Mouse (Mus musculus) forebrain, postnatal 0 days (tissue): Measurements from ENCODE around the gene Crisp4. TPM values are rescaled to one million over a fixed set of nuclear protein-coding genes. Genes with fewer than 3 reads are reported as not detected.
A peak's percentile ranks its signal among the peaks of the same experiment; 100 is the strongest.

Source experiments
- ATAC-seq: fragments of 200-750 bp; cut with Nextera tagmentation; 2 replicates; pipeline ENCODE4 v1.8.0; 2017; ENCODE audit warnings: mild to moderate bottlenecking, moderate library complexity
- DNase-seq: peaks from one replicate; pipeline ENCODE4 v3.0.0-alpha.2; 2015
- H3K27ac ChIP-seq: fragments of 300-500 bp; sonication (generic); 2 replicates; pipeline ENCODE4 v1.5.1; 2014; ENCODE audit warnings: low read depth, mild to moderate bottlenecking, antibody characterized with exemption, low read length, moderate library complexity, mixed read lengths
- H3K27me3 ChIP-seq: fragments of 300-500 bp; sonication (generic); 2 replicates; pipeline ENCODE4 v1.6.1; 2014; ENCODE audit warnings: mild to moderate bottlenecking, low read length, mixed read lengths; ENCODE audit not compliant: insufficient read depth
- H3K36me3 ChIP-seq: fragments of 300-500 bp; sonication (generic); 2 replicates; pipeline ENCODE4 v1.6.1; 2014; ENCODE audit warnings: mild to moderate bottlenecking, moderate library complexity; ENCODE audit not compliant: insufficient read depth
- H3K4me1 ChIP-seq: fragments of 300-500 bp; sonication (generic); 2 replicates; pipeline ENCODE4 v1.6.1; 2014; ENCODE audit warnings: antibody characterized with exemption; ENCODE audit not compliant: insufficient read depth
- H3K4me2 ChIP-seq: fragments of 300-500 bp; sonication (generic); 2 replicates; pipeline ENCODE4 v1.6.1; 2014; ENCODE audit warnings: low read depth, mild to moderate bottlenecking, moderate library complexity
- H3K4me3 ChIP-seq: fragments of 300-500 bp; sonication (generic); 2 replicates; pipeline ENCODE4 v1.5.1; 2014; ENCODE audit warnings: low read depth, low read length, mixed read lengths
- H3K9ac ChIP-seq: fragments of 300-500 bp; sonication (generic); 2 replicates; pipeline ENCODE4 v1.6.1; 2014; ENCODE audit warnings: mild to moderate bottlenecking
- H3K9me3 ChIP-seq: fragments of 300-500 bp; sonication (generic); 2 replicates; pipeline ENCODE4 v1.6.1; 2016; ENCODE audit warnings: low read length
- CTCF ChIP-seq: sonication (generic); IDR thresholded peaks from 2 replicates; pipeline ENCODE4 v1.5.1; 2016; ENCODE audit warnings: antibody characterized with exemption, control low read depth, low read depth
- WGBS: fragments of 180-500 bp; shearing (Covaris S2); extraction: QIAGEN DNeasy Blood & Tissue Kit; methylation state at CpG from one replicate; pipeline ENCODE4 v1.1.7; 2014; 5-methylcytosine and 5-hydroxymethylcytosine counted together
- polyA plus RNA-seq: library from polyadenylated mRNA; unstranded; fragments of >200 nt; fragmentation: Nextera tagmentation; extraction: Ambion mirVana; gene quantifications from 2 replicates; pipeline ENCODE4 v1.2.1, GENCODE M21; 2015
- total RNA-seq: library from RNA; depleted of rRNA; stranded (reverse); fragments of >200 nt; gene quantifications from 2 replicates; pipeline ENCODE4 v1.2.3, GENCODE M21; 2014; rRNA removed

Gene Crisp4
- total RNA-seq (not detected in 2 replicates), polyA plus RNA-seq (not detected in 2 replicates)

GRCm38 (mm10) chr1:18145802-18146201 lies at the start of gene Crisp4:
Crisp4 (minus strand) TSS chr1:18145902.
- Histone ChIP-seq H3K27ac (no peak within 1 kb of the TSS), H3K36me3 (no peaks in the 10 kb centered on the region), H3K9me3 (no peaks in the 10 kb centered on the region), H3K4me2 (no peak within 1 kb of the TSS), H3K27me3 (no peaks in the 10 kb centered on the region), H3K9ac (no peak within 1 kb of the TSS), H3K4me1 (no peaks in the 10 kb centered on the region), H3K4me3 (no peak within 1 kb of the TSS)
- no peak for TF ChIP-seq CTCF
- 52% methylated on average over 3 of the region's 3 CpGs for WGBS
- no peak for DNase-seq
- no peak for ATAC-seq

- no peak overlapping the region for H3K9ac ChIP-seq
- H3K4me1 ChIP-seq = no peaks in the 10 kb centered on the region
- no peaks in the 10 kb centered on the region for H3K27me3 ChIP-seq
- no peaks in the 10 kb centered on the region for H3K9me3 ChIP-seq
- no peak for TF ChIP-seq CTCF
- no peak overlapping the region for H3K27ac ChIP-seq
- no peak overlapping the region for H3K4me3 ChIP-seq
- ATAC-seq (peak; percentile 76), DNase-seq (peak; percentile 54)
- no peaks in the 10 kb centered on the region for H3K36me3 ChIP-seq
- WGBS = 8% methylated on average over 4 of the region's 4 CpGs
- H3K4me2 ChIP-seq = no peak overlapping the region
Measured at GRCm38 (mm10) chr1:18191719-18192118, 46.0 kb upstream of the Crisp4 start.

- Histone ChIP-seq H3K36me3 (no peaks in the 10 kb centered on the region), H3K4me3 (no peak overlapping the region), H3K9ac (no peak overlapping the region), H3K4me2 (no peak overlapping the region), H3K27ac (no peak overlapping the region), H3K27me3 (no peaks in the 10 kb centered on the region), H3K9me3 (no peaks in the 10 kb centered on the region), H3K4me1 (no peaks in the 10 kb centered on the region)
- TF ChIP-seq CTCF = no peak
- 3% methylated on average over 1 of the region's 1 CpGs for WGBS
- ATAC-seq = peak; percentile 71
- DNase-seq = peak; percentile 11
Measured at GRCm38 (mm10) chr1:18190714-18191712, 45.3 kb upstream of the Crisp4 start.

GRCm38 (mm10) chr1:18181167-18181566 lies 35.5 kb upstream of the Crisp4 start:
- no peaks in the 10 kb centered on the region for H3K27me3 ChIP-seq
- no peaks in the 10 kb centered on the region for H3K9me3 ChIP-seq
- DNase-seq (peak; percentile 84), ATAC-seq (peak; percentile 99)
- 40% methylated on average over 3 of the region's 3 CpGs for WGBS
- H3K9ac ChIP-seq = no peak overlapping the region
- H3K4me2 ChIP-seq = no peak overlapping the region
- H3K36me3 ChIP-seq = no peaks in the 10 kb centered on the region
- no peak overlapping the region for H3K4me3 ChIP-seq
- TF ChIP-seq CTCF = no peak
- H3K27ac ChIP-seq = no peak overlapping the region
- H3K4me1 ChIP-seq = no peaks in the 10 kb centered on the region

GRCm38 (mm10) chr1:18170573-18170972 lies 24.9 kb upstream of the Crisp4 start:
- Histone ChIP-seq H3K36me3 (no peaks in the 10 kb centered on the region), H3K27me3 (no peaks in the 10 kb centered on the region), H3K4me3 (no peak overlapping the region), H3K9ac (no peak overlapping the region), H3K9me3 (no peaks in the 10 kb centered on the region), H3K4me2 (no peak overlapping the region), H3K4me1 (no peaks in the 10 kb centered on the region), H3K27ac (no peak overlapping the region)
- no peak for ATAC-seq
- WGBS = 58% methylated on average over 4 of the region's 4 CpGs
- no peak for TF ChIP-seq CTCF
- DNase-seq = no peak

GRCm38 (mm10) chr1:18168261-18168660 lies 22.6 kb upstream of the Crisp4 start:
- H3K4me3 ChIP-seq = no peak overlapping the region
- no peak overlapping the region for H3K27ac ChIP-seq
- H3K4me2 ChIP-seq = no peak overlapping the region
- peak; percentile 45 for DNase-seq
- no peaks in the 10 kb centered on the region for H3K27me3 ChIP-seq
- peak; percentile 74 for ATAC-seq
- no peak for TF ChIP-seq CTCF
- WGBS = 43% methylated on average over 1 of the region's 1 CpGs
- H3K9me3 ChIP-seq = no peaks in the 10 kb centered on the region
- H3K36me3 ChIP-seq = no peaks in the 10 kb centered on the region
- no peaks in the 10 kb centered on the region for H3K4me1 ChIP-seq
- no peak overlapping the region for H3K9ac ChIP-seq

GRCm38 (mm10) chr1:18159082-18159481 lies 13.4 kb upstream of the Crisp4 start:
- H3K36me3 ChIP-seq = no peaks in the 10 kb centered on the region
- H3K27ac ChIP-seq = no peak overlapping the region
- no peak for ATAC-seq
- no peak for TF ChIP-seq CTCF
- H3K4me2 ChIP-seq = no peak overlapping the region
- DNase-seq = no peak
- H3K4me3 ChIP-seq = no peak overlapping the region
- WGBS = 82% methylated on average over 6 of the region's 6 CpGs
- no peaks in the 10 kb centered on the region for H3K27me3 ChIP-seq
- H3K9me3 ChIP-seq = no peaks in the 10 kb centered on the region
- no peak overlapping the region for H3K9ac ChIP-seq
- no peaks in the 10 kb centered on the region for H3K4me1 ChIP-seq
